Mouse (Mus musculus): ENCODE data around the gene Lrrn1.

DNA sequence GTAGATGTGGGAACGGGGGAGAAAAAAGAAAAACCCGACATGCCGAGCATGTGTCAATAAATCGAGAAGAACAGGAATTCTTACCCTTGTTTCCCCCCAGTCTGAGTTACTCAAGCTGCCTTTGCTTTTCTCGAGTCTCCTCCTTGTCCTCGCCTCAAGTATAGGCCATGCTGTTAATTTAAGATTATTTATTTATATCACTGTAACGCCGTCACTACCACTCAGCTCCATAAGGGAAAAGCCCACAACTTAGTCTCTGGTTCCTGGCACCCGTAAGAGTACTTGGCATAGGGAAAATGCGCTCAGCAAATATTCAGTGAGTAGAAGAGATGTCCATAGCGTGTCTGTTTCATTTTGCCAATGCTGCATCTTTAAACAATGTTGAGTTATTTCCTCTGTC lies 11.7 kb downstream of the Lrrn1 start:
- TF ChIP-seq POLR2A (IDR thresholded peaks at IDR 0.05; ENCODE audit: insufficient read length, low read depth) (no peak), USF1 (IDR thresholded peaks at IDR 0.05; ENCODE audit: low read depth) (no peak), TCF3 (IDR thresholded peaks at IDR 0.05; ENCODE audit: insufficient read length, low read depth) (no peak), CEBPB (IDR thresholded peaks at IDR 0.05; ENCODE audit: insufficient read depth, poor library complexity, severe bottlenecking) (no peak), E2F4 (IDR thresholded peaks at IDR 0.05; ENCODE audit: insufficient read depth) (no peak), TCF12 (IDR thresholded peaks at IDR 0.05; ENCODE audit: insufficient read depth, poor library complexity, severe bottlenecking) (no peak), MAX (IDR thresholded peaks at IDR 0.05; ENCODE audit: low read depth) (no peak), REST (IDR thresholded peaks at IDR 0.05; ENCODE audit: insufficient read depth, insufficient read length) (no peak)
